In genomic region chr2:142585845-142586244, GRCm38 (mm10) we compare ENCODE assay signal across 20 mouse cellular contexts.
"Had no signal": no experiment of that assay in that cellular context is flagged by ENCODE, and none has a peak within 500 bp of the region (broad histone marks: within the 10 kb centered on the region; RNA-seq: fewer than 3 reads in every experiment).

No protein-coding gene starts in this region.

- H3K9me3 ChIP-seq: limb, embryonic 12.5 days; limb, embryonic 15.5 days; lung, embryonic 15.5 days; neural tube, embryonic 13.5 days; stomach, embryonic 15.5 days had no signal

- DNase-seq: kidney, postnatal 10 days; left cerebral cortex, postnatal 4 days; lung, adult 18-20 months; lung, postnatal 10 days; lung, postnatal 36 days; retina, postnatal 1 day; right cerebral cortex, postnatal 25 days; spleen, adult 18-20 months; thymus, postnatal 25 days had no signal

- H3K9ac ChIP-seq: limb, embryonic 12.5 days; limb, embryonic 15.5 days; liver, embryonic 14.5 days; lung, embryonic 15.5 days; neural tube, embryonic 13.5 days; stomach, embryonic 15.5 days had no signal

- H3K4me1 ChIP-seq: limb, embryonic 15.5 days; lung, embryonic 15.5 days; megakaryocyte, embryonic 14.5 days; stomach, embryonic 15.5 days had no signal

- H3K27me3 ChIP-seq: limb, embryonic 12.5 days; limb, embryonic 15.5 days; lung, embryonic 15.5 days; megakaryocyte, embryonic 14.5 days; neural tube, embryonic 13.5 days; stomach, embryonic 15.5 days had no signal

- H3K4me2 ChIP-seq: limb, embryonic 12.5 days; limb, embryonic 15.5 days; liver, embryonic 11.5 days; lung, embryonic 15.5 days; midbrain, embryonic 11.5 days; neural tube, embryonic 13.5 days; stomach, embryonic 15.5 days had no signal

- ATAC-seq: midbrain, embryonic 16.5 days had no signal

- H3K27ac ChIP-seq: limb, embryonic 12.5 days; limb, embryonic 15.5 days; liver, embryonic 14.5 days; lung, embryonic 15.5 days; neural tube, embryonic 13.5 days; stomach, embryonic 15.5 days had no signal

- H3K36me3 ChIP-seq: limb, embryonic 12.5 days; limb, embryonic 15.5 days; lung, embryonic 15.5 days; neural tube, embryonic 13.5 days; stomach, embryonic 15.5 days had no signal

- H3K4me3 ChIP-seq: limb, embryonic 12.5 days; limb, embryonic 15.5 days; lung, embryonic 15.5 days; megakaryocyte, embryonic 14.5 days; myocyte; neural tube, embryonic 13.5 days; stomach, embryonic 15.5 days had no signal
